Mouse (Mus musculus) neural tube, embryonic 15.5 days (tissue): ENCODE data around the gene Cblc. TPM values are rescaled to one million over a fixed set of nuclear protein-coding genes. Genes with fewer than 3 reads are reported as not detected.

Experiments
- ATAC-seq: fragments of 200-750 bp; cut with Nextera tagmentation; 2 replicates; pipeline ENCODE4 v1.8.0; 2017; ENCODE audit warnings: mild to moderate bottlenecking, moderate TSS enrichment, moderate library complexity; ENCODE audit not compliant: low FRiP score
- H3K27ac ChIP-seq: fragments of 300-500 bp; sonication (generic); replicated peaks from 2 replicates; pipeline ENCODE4 v1.5.1; 2015; ENCODE audit warnings: mild to moderate bottlenecking, inconsistent platforms
- H3K27me3 ChIP-seq: fragments of 300-500 bp; sonication (generic); replicated peaks from 2 replicates; pipeline ENCODE4 v1.6.1; 2015; ENCODE audit warnings: inconsistent platforms
- H3K36me3 ChIP-seq: fragments of 300-500 bp; sonication (generic); 2 replicates; pipeline ENCODE4 v1.6.1; 2015; ENCODE audit warnings: inconsistent platforms
- H3K4me1 ChIP-seq: fragments of 300-500 bp; sonication (generic); 2 replicates; pipeline ENCODE4 v1.6.1; 2015; ENCODE audit warnings: inconsistent platforms
- H3K4me2 ChIP-seq: fragments of 300-500 bp; sonication (generic); 2 replicates; pipeline ENCODE4 v1.6.1; 2015; ENCODE audit warnings: inconsistent platforms, mild to moderate bottlenecking, moderate library complexity
- H3K4me3 ChIP-seq: fragments of 300-500 bp; sonication (generic); replicated peaks from 2 replicates; pipeline ENCODE4 v1.5.1; 2015; ENCODE audit warnings: mild to moderate bottlenecking, inconsistent platforms
- H3K9ac ChIP-seq: fragments of 300-500 bp; sonication (generic); replicated peaks from 2 replicates; pipeline ENCODE4 v1.6.1; 2015; ENCODE audit warnings: mild to moderate bottlenecking, inconsistent platforms
- H3K9me3 ChIP-seq: fragments of 300-500 bp; sonication (generic); replicated peaks from 2 replicates; pipeline ENCODE4 v1.6.1; 2016; ENCODE audit warnings: inconsistent platforms
- WGBS: fragments of 180-500 bp; shearing (Covaris S2); methylation state at CpG from one replicate; pipeline ENCODE4 v1.1.7; 2015; ENCODE audit warnings: mixed read lengths; 5-methylcytosine and 5-hydroxymethylcytosine counted together
- polyA plus RNA-seq: library from polyadenylated mRNA; unstranded; fragments of >200 nt; fragmentation: Nextera tagmentation; extraction: Ambion mirVana; gene quantifications from 2 replicates; pipeline ENCODE4 v1.2.1, GENCODE M21; 2015

Gene Cblc
- polyA plus RNA-seq, 1 experiment from 2014 or later = 0.69 TPM

DNA sequence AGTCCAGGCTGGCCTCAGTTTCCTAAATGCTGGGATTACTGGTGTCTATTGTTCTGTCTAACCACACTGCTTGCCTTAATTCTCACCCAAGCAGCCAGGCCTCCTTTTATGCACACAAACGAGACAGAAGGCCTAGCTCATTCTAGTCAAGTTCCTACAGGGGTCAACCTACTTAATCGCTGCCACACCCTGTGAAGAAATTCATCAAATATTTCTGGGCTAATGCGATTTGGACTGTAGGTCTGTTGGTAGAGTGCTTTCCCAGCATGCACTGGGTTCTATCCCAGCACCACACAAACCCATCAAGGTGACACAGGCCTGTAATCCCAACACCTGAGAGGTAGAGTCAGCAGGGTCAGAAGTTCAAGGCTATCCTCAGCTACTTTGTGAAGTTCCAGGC, 33.1 kb upstream of the Cblc start:
- Histone ChIP-seq H3K4me2 (no peak overlapping the region), H3K27ac (no peak overlapping the region), H3K4me3 (no peak overlapping the region), H3K9me3 (no peaks in the 10 kb centered on the region), H3K27me3 (peaks cover 2% of the 10 kb centered on the region; the same call in 1 of the 2 replicates), H3K36me3 (no peaks in the 10 kb centered on the region), H3K9ac (no peak overlapping the region), H3K4me1 (0 out of 2 replicates have a peak, but pooled peaks cover under 1% of the 10 kb centered on the region)
- ATAC-seq = no peak
- WGBS = 94% methylated on average over 3 of the region's 3 CpGs

DNA sequence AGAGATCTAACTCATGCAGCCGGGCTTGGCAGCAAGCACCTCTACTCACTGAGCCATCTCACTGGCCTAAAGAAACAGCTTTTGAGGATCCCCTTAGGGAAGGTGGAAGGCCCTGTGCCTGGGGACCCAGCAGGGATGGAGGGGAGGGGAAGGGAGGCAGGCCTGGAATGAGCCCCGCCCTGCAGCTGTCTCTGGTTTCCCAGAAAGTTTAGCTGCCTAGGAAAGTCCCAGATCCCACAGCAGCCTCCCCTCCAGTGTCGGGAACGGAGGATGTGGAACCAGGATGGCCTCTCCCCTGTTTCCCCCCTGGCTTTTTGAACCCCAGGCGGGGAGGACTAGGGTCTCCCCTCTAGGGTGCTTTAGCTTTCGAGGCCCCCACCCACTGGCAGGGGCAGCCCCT, 30.1 kb upstream of the Cblc start:
- Histone ChIP-seq H3K36me3 (no peaks in the 10 kb centered on the region), H3K4me3 (no peak overlapping the region), H3K27ac (no peak overlapping the region), H3K9ac (no peak overlapping the region), H3K9me3 (no peaks in the 10 kb centered on the region), H3K4me1 (peaks cover 17% of the 10 kb centered on the region), H3K27me3 (peaks cover 32% of the 10 kb centered on the region), H3K4me2 (no peak overlapping the region)
- no peak for ATAC-seq
- WGBS = 49% methylated on average over 6 of the region's 6 CpGs

DNA sequence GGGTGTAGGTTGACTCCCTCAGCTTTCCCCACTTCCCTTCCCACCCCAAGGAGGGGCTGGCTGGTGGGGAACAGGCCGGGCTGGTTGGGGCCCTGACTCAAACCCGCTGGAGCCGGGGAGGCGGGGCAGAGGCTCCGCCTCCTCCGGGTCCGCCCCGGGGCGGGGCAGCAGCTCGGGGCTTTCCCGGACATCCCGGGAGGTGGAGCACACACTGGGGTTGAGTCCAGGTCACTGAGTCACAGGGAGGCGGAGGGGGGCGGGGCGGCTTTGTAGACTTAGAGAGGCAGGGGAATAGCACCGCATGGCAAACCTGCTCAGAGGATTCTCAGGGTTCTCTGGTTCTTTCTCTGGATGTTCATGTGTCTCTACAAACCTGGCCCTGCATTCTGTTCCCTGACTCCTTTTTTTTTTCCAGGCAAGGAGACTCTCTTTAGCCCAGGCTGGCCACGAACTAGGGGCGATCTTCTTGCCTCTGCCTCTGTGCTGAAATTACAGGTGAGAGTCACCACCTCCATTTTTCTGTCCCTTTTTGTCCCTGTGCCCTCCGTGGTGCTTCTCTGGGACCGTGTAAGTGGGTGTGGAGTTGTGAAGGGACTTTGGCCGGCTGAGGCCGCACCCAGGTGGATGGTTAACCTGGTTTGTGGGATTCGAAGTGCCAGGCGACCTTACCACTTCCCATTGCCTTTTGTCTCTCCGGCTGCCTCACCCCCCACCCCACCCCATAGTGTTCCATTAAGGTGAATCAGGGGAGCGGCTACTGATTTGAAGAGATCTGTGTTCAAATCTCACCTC, 27.8 kb upstream of the Cblc start:
- H3K36me3 ChIP-seq = no peaks in the 10 kb centered on the region
- H3K27me3 ChIP-seq = peaks cover 45% of the 10 kb centered on the region
- H3K9me3 ChIP-seq = no peaks in the 10 kb centered on the region
- peak overlapping the region; percentile 31 for H3K4me2 ChIP-seq
- H3K9ac ChIP-seq = no peak overlapping the region
- H3K4me1 ChIP-seq = peaks cover 17% of the 10 kb centered on the region
- H3K27ac ChIP-seq = no peak overlapping the region
- 22% methylated on average over 26 of the region's 26 CpGs for WGBS
- H3K4me3 ChIP-seq = no peak overlapping the region
- ATAC-seq = no peak

DNA sequence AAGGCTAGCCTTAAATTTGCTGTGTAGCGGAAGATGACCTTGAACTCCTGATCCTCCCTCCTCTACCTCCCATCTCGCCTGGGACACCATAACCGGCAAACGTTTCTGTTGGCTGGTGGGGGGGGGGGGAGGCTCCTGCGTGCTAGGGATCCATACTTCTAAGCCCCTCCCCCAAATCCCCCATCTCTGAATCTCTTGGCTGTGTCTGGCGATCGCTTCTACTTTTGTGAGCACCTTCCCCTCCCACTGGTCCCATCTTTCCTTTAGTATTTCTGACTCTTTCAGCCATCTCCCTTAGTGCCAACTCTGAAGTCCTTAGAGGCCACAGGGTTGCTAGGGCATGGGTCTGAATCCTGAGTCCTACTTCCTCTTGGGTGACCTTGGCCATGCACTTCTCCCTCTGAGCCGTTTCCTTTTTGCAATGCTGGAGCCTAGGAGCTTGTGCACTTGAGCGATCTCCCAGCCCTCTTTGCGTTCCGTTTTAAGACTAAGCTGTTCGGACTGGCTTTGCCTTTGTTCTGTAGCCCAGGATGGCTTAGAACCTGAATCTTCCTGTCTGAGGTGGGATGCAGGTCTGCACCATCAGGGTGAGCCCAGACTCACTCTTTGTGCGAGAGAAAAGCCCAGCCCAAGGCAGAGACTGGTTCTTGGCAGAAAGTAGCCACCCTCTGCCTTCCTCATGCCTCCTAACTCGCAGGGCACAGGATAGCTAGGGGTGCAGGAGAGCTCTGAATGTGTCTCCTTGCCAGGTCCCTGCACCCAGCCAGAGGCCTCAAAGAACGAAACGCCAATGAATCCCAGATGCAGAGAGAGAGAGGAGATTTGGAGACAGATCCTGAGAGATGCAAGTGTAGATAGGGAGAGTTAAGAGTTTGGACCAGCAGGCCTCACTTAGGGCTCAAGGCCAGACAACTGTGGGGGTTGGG, 26.9 kb upstream of the Cblc start:
- Histone ChIP-seq H3K27ac (no peak overlapping the region), H3K4me2 (peak overlapping the region; percentile 31; the same call in 1 of the 2 replicates), H3K4me1 (peaks cover 17% of the 10 kb centered on the region), H3K9ac (no peak overlapping the region), H3K9me3 (no peaks in the 10 kb centered on the region), H3K36me3 (no peaks in the 10 kb centered on the region), H3K4me3 (no peak overlapping the region), H3K27me3 (peaks cover 50% of the 10 kb centered on the region)
- no peak for ATAC-seq
- WGBS = 25% methylated on average over 16 of the region's 16 CpGs

DNA sequence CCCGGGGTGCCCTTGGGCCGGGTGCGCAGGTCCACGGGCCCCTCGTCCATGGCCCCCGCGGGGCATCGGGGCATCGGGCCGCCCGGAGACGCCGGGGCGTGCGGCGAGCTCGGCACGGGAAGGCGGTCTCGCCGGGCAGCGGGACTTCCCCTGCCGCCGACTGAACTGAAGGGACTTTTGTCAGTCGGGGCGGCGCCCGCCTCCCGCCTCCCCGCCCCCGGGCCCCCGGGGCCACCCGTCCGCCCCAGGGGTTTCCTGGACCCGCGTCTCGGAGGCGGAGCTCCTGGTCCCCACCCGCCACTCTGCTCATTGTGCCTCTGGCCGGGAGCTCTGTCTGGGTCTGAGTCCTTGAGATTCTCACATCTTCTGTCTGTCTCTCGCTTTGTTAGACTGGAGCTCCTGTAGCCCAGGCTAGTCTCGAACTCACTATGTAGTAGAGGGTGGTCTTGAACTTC, 26.0 kb upstream of the Cblc start, which contains the start of gene Bcl3:
Gene Bcl3, minus strand, starts transcription at position 167 of the 455 bp plus-strand sequence.
- H3K27ac ChIP-seq = no peak within 1 kb of the TSS
- no peaks in the 10 kb centered on the region for H3K36me3 ChIP-seq
- no peaks in the 10 kb centered on the region for H3K9me3 ChIP-seq
- H3K27me3 ChIP-seq = peaks cover 59% of the 10 kb centered on the region
- peak within 1 kb of the TSS; percentile 33 for H3K4me3 ChIP-seq
- H3K9ac ChIP-seq = peak within 1 kb of the TSS; percentile 22; the same call in 1 of the 2 replicates
- H3K4me1 ChIP-seq = peaks cover 17% of the 10 kb centered on the region
- ATAC-seq = no peak
- WGBS = 2% methylated on average over 41 of the region's 42 CpGs
- peak within 1 kb of the TSS; percentile 62 for H3K4me2 ChIP-seq

DNA sequence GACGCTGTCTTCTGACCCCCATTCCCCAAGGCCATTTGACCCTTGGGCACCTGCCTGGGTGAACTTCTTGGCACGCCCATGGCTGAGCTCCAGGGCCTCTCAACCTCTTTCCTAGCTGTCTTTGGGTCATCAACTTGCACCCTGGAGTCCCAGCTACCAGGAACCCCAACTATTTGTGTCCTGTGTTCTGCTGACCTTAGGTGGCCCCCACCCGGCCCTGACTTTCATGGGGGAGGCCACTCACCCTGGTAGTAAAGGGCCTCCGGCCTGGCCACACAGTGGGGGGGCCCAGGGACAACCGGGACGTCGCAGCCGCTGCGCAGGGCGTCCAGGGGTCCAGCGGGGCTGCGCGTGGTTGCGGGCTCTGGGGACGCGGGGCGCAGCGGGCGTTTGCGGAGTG, 25.6 kb upstream of the Cblc start:
- H3K36me3 ChIP-seq = no peaks in the 10 kb centered on the region
- ATAC-seq = no peak
- no peaks in the 10 kb centered on the region for H3K9me3 ChIP-seq
- WGBS = 5% methylated on average over 20 of the region's 20 CpGs
- peak overlapping the region; percentile 62 for H3K4me2 ChIP-seq
- peak overlapping the region; percentile 33 for H3K4me3 ChIP-seq
- H3K4me1 ChIP-seq = peaks cover 22% of the 10 kb centered on the region
- no peak overlapping the region for H3K27ac ChIP-seq
- peaks cover 63% of the 10 kb centered on the region for H3K27me3 ChIP-seq
- peak overlapping the region; percentile 22; the same call in 1 of the 2 replicates for H3K9ac ChIP-seq

DNA sequence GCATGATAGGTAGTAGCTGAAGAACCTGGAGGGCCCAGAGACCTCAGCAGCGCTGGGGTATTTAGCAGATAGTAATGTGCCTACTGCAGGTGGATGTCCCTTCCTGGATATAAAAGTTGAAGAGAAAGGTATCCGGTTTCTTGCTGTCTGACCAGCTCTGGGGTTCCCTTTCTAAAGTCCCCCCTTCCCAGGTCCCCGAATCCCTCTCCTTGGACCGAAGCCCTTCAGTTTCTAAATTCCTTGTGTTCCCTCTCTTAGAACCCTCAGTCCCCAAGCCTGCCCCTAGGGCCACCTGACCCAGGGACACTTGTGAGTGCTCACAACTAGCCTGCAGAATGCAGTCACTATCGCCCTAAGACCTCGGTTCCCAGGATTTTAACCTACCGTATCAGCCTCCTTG, 25.0 kb upstream of the Cblc start:
- no peak for ATAC-seq
- Histone ChIP-seq H3K27ac (no peak overlapping the region), H3K4me3 (no peak overlapping the region), H3K9me3 (no peaks in the 10 kb centered on the region), H3K36me3 (no peaks in the 10 kb centered on the region), H3K4me1 (peaks cover 27% of the 10 kb centered on the region), H3K9ac (no peak overlapping the region), H3K27me3 (peaks cover 69% of the 10 kb centered on the region), H3K4me2 (no peak overlapping the region)
- WGBS = 63% methylated on average over 7 of the region's 7 CpGs

DNA sequence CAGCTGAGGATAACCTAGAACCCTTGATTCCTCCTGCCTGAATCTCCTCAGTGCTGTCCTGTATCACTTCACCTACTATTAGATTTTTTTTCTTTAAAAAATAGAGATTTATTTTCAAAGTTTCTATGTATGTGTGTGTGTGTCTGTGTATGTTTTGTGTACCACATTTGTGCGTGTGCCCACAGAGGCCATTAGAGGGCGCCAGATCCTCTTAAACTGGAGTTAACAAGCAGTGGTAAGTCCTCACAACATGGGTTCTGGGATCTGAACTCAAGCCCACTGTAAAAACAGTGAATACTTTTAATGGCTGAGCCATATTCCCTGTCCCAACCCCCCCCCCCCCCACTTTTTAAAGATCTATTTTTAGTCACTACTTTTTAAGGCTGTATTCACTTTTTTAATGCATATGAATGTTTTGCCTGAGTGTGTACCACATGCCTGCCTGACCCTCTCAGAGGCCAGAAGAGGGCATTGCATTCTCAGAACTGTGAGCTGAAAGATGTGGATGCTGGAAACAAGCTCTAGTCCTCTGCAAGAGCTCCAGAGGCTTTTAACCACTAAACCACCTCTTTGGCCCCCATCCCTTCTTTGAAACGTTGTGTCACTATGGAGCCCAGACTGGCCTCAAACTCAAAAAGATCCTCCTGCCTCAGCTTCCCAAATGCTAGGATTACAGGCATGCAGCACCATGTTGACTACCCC, 23.9 kb upstream of the Cblc start:
- no peak overlapping the region for H3K9ac ChIP-seq
- H3K9me3 ChIP-seq = no peaks in the 10 kb centered on the region
- no peaks in the 10 kb centered on the region for H3K36me3 ChIP-seq
- no peak overlapping the region for H3K4me3 ChIP-seq
- no peak overlapping the region for H3K27ac ChIP-seq
- 78% methylated on average over 3 of the region's 3 CpGs for WGBS
- peaks cover 73% of the 10 kb centered on the region for H3K27me3 ChIP-seq
- no peak for ATAC-seq
- H3K4me1 ChIP-seq = peaks cover 39% of the 10 kb centered on the region
- H3K4me2 ChIP-seq = no peak overlapping the region

DNA sequence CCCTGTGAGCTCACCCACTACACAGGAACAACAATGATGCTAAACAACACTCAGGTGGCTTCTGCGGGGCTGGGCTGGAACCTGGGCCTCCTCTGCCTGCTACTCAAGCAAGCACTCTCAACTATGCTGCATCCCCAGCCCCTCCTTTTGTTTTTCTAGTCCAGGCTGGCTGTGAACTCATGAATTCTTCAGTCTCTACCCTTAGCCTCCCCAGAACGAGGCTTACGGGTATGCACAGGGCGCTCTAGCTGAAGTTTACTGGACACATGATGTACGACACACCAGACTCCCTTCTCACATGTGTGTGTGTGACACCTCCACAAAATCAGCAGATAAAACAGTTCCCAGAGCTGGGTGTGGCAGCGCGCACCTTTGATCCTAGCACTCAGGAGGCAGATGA, 22.3 kb upstream of the Cblc start:
- Histone ChIP-seq H3K4me3 (no peak overlapping the region), H3K9ac (no peak overlapping the region), H3K36me3 (no peaks in the 10 kb centered on the region), H3K27ac (no peak overlapping the region), H3K4me2 (no peak overlapping the region), H3K9me3 (no peaks in the 10 kb centered on the region), H3K4me1 (peaks cover 31% of the 10 kb centered on the region), H3K27me3 (peaks cover 62% of the 10 kb centered on the region)
- no peak for ATAC-seq
- WGBS = 90% methylated on average over 7 of the region's 7 CpGs

DNA sequence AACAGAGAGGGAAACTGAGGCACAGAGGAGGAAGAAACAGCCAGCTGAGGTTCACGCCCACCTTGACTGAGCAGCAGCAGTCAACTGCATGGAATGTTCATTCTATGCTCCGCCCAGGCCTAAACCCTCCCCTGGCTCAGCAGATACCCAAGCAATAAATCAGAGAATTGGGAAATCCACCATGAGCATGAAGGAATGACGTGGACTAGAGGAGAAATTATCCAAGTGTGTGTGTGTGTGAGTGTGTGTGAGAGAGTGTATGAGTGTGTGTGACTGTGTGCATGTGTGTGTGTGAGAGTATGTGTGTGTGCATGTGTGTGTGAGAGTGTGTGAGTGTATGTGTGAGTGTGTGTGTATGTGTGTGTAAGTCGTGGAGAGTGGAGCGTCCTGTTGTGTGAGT, 21.8 kb upstream of the Cblc start:
- Histone ChIP-seq H3K9ac (no peak overlapping the region), H3K4me3 (no peak overlapping the region), H3K36me3 (no peaks in the 10 kb centered on the region), H3K9me3 (no peaks in the 10 kb centered on the region), H3K27me3 (peaks cover 62% of the 10 kb centered on the region), H3K4me1 (peaks cover 29% of the 10 kb centered on the region), H3K27ac (no peak overlapping the region), H3K4me2 (no peak overlapping the region)
- no peak for ATAC-seq
- WGBS = 72% methylated on average over 5 of the region's 5 CpGs

DNA sequence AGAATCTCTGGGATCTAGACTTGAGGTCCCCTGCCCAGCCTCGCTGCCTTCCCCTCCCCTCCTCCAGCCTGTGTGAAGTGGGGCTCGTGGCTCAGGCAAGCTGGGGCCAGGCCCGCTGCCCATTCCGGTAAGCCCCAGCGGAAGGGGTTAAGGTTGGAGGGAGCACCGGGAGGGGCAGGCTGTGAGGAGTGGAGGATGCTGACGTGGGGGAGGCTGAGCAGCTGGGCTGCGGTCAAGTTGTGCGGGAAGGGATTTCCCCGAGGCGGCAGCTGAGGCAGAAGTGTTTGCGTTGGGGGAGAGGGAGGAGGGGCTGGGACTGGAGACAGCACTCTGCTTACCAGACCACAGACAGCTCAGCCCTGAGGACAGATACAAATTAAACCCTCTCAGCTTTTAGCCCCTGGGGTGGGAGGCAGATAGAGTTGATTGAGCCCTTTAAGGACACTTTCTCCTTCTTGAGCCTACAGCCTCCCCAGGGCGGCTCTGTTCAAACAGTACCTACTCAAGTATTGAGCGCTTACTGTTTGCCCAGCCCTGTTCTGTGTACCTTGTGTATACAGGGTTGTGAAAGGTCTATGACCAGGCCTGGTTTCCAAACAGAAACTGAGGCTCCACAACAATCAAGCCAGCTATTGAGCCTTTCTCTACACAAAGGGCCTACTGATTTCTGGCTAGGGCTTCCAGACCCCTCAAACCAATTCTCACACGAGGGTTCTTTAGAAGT, 20.9 kb upstream of the Cblc start:
- Histone ChIP-seq H3K9me3 (no peaks in the 10 kb centered on the region), H3K4me3 (no peak overlapping the region; the same call in 1 of the 2 replicates), H3K4me1 (peaks cover 27% of the 10 kb centered on the region), H3K36me3 (no peaks in the 10 kb centered on the region), H3K27me3 (peaks cover 62% of the 10 kb centered on the region), H3K9ac (no peak overlapping the region), H3K4me2 (peak overlapping the region; percentile 74), H3K27ac (no peak overlapping the region)
- WGBS = 8% methylated on average over 15 of the region's 15 CpGs
- ATAC-seq = no peak
